Mouse (Mus musculus): ENCODE data around the gene Gfra1.

The Gfra1 gene

GRCm38 (mm10) chr19:58353260-58353870 lies 102.3 kb downstream of the Gfra1 start:
- in situ Hi-C loops (cut with MboI; ENCODE audit: low pct_unique_long_range_greater_than_20kb in 1 of 2, low sequenced_read_pairs in 2 of 2, unreplicated experiment in 1 of 2) = no loop called here

DNA sequence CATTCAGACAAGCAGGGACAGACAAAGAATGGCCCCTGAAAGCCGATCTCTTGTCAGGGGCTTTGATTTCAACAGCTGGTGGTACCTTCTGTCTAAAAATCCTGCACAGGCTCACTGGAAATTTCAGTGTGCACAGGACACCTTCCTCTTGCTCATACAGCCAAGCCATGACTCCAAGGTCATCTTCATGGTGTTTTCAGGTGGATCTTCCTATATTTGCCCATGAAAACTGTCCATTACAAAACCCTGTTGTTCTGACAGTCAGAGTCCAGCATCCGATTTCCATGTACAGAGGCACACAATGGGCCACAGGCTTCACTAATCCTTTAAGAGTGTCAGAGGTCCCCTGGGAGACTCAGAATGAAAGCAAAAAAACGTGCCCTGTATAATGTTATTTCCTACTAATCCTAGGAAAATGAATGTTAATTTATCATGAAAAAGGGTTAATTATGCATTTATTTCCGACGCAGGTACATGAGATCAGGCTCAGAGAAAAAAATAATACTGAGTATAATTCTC lies 105.8 kb downstream of the Gfra1 start:
- in situ Hi-C loops (cut with MboI; ENCODE audit: low pct_unique_long_range_greater_than_20kb in 1 of 2, low sequenced_read_pairs in 2 of 2, unreplicated experiment in 1 of 2) = no loop called here

GRCm38 (mm10) chr19:58345137-58345536 lies 110.6 kb downstream of the Gfra1 start:
- in situ Hi-C loops (cut with MboI; ENCODE audit: low pct_unique_long_range_greater_than_20kb in 1 of 2, low sequenced_read_pairs in 2 of 2, unreplicated experiment in 1 of 2) = no loop called here

GRCm38 (mm10) chr19:58341351-58341750 lies 114.4 kb downstream of the Gfra1 start:
- in situ Hi-C loops (cut with MboI; ENCODE audit: low pct_unique_long_range_greater_than_20kb in 1 of 2, low sequenced_read_pairs in 2 of 2, unreplicated experiment in 1 of 2) = no loop called here

GRCm38 (mm10) chr19:58340221-58340620 lies 115.5 kb downstream of the Gfra1 start:
- in situ Hi-C loops (cut with MboI; ENCODE audit: low pct_unique_long_range_greater_than_20kb in 1 of 2, low sequenced_read_pairs in 2 of 2, unreplicated experiment in 1 of 2) = no loop called here

DNA sequence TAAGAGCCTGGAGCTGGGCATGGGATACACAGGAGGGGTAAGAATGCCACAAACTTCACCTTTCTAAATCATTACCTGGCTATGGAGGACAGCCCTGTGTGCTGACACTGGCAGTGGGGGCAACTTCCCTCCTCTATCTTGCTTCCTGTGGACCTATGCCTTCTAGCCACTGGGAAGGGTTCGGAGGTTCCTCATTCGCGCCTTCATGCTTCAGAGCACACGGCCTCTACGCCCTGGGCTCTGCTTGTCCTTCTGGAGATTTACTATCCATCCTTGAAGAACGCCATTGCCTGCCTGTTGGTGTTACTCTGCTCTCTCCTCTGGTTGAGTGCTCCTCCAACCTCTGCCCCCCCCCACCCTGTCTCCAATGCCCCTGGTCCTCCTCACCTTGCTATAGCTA lies 118.9 kb downstream of the Gfra1 start:
- in situ Hi-C loops (cut with MboI; ENCODE audit: low pct_unique_long_range_greater_than_20kb in 1 of 2, low sequenced_read_pairs in 2 of 2, unreplicated experiment in 1 of 2) = no loop called here

GRCm38 (mm10) chr19:58335585-58336530 lies 119.9 kb downstream of the Gfra1 start:
- in situ Hi-C loops (cut with MboI; ENCODE audit: low pct_unique_long_range_greater_than_20kb in 1 of 2, low sequenced_read_pairs in 2 of 2, unreplicated experiment in 1 of 2) = no loop called here

DNA sequence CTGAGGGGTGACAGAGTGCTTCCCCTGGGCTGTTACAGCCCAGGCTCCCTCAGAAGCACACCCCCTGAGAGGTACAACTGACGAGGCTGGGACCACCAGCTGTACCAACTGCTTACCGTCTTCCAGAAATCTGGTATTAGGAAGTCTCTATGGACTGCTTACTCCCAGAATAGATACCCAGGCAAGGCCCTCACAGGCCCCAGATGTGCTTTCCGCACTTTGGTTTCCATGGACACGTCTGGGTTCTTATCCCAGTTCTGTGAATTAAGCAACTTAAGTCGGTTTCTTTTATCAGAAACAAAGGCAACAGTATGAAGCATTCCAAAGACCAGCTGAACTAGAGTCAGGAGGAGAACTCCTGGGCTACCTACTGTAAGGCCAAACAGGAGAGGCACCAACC lies 126.4 kb downstream of the Gfra1 start:
- in situ Hi-C loops (cut with MboI; ENCODE audit: low pct_unique_long_range_greater_than_20kb in 1 of 2, low sequenced_read_pairs in 2 of 2, unreplicated experiment in 1 of 2) = no loop called here

GRCm38 (mm10) chr19:58328014-58328413 lies 127.7 kb downstream of the Gfra1 start:
- in situ Hi-C loops (cut with MboI; ENCODE audit: low pct_unique_long_range_greater_than_20kb in 1 of 2, low sequenced_read_pairs in 2 of 2, unreplicated experiment in 1 of 2) = no loop called here

DNA sequence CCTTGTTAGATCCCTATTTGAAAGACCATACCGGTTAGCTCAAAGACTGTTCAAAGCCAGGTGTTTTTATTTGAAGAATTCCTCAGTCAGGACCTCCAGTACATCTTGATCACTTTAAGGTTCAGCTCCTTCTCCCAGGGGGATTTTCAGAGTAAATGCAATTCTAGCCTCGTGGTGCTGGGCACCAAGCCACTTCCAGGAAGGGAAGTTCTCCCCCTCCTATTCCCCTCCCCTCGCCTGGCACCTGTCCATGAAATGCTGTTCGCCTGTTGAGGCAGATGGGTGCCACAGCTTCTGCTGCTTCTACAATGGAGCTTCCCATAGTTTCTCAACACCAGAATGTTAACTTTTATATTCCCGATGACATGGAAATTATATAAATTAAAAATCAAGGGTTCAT lies 139.2 kb downstream of the Gfra1 start:
- in situ Hi-C loops (cut with MboI; ENCODE audit: low pct_unique_long_range_greater_than_20kb in 1 of 2, low sequenced_read_pairs in 2 of 2, unreplicated experiment in 1 of 2) = no loop called here

- in situ Hi-C loops (cut with MboI; ENCODE audit: low pct_unique_long_range_greater_than_20kb in 1 of 2, low sequenced_read_pairs in 2 of 2, unreplicated experiment in 1 of 2) = no loop called here
Measured at GRCm38 (mm10) chr19:58315681-58316080, 140.0 kb downstream of the Gfra1 start.

- in situ Hi-C loops (cut with MboI; ENCODE audit: low pct_unique_long_range_greater_than_20kb in 1 of 2, low sequenced_read_pairs in 2 of 2, unreplicated experiment in 1 of 2) = no loop called here
Measured at GRCm38 (mm10) chr19:58314631-58315030, 141.1 kb downstream of the Gfra1 start.

- in situ Hi-C loops (cut with MboI; ENCODE audit: low pct_unique_long_range_greater_than_20kb in 1 of 2, low sequenced_read_pairs in 2 of 2, unreplicated experiment in 1 of 2) = no loop called here
Measured at GRCm38 (mm10) chr19:58313785-58314184, 141.9 kb downstream of the Gfra1 start.

GRCm38 (mm10) chr19:58312492-58312891 lies 143.2 kb downstream of the Gfra1 start:
- in situ Hi-C loops (cut with MboI; ENCODE audit: low pct_unique_long_range_greater_than_20kb in 1 of 2, low sequenced_read_pairs in 2 of 2, unreplicated experiment in 1 of 2) = no loop called here

GRCm38 (mm10) chr19:58310334-58311315 lies 145.1 kb downstream of the Gfra1 start:
- in situ Hi-C loops (cut with MboI; ENCODE audit: low pct_unique_long_range_greater_than_20kb in 1 of 2, low sequenced_read_pairs in 2 of 2, unreplicated experiment in 1 of 2) = no loop called here

DNA sequence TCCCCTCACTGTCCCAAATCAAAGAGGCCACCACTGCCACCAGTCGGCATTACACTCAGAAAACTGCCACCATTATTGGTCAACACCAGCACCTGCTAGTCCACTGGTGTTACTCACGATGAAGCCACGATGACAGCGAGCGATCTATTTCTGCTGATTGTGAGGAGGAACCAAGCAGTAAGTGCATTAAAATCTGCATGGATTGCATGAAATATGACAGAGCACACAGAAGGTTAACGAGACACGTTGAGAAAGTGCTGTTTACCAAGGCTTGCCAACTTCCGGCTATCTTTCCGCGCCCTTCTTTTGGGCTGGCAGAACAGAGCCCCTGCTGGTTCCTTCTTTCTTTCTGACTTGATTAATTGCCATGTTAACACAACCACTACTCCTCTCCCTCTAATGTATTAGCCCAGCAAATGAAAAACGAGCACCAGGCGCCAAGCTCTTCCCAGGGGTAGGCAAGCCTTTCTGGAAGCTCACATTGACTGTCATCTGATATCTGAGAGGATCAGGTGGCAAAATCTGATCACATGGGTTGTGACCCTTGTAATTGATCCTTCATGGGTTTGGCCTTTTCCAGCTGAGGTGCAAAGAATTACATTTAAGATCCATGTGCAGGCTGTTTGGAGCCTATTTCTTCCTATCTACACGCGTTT lies 146.0 kb downstream of the Gfra1 start:
- in situ Hi-C loops (cut with MboI; ENCODE audit: low pct_unique_long_range_greater_than_20kb in 1 of 2, low sequenced_read_pairs in 2 of 2, unreplicated experiment in 1 of 2) = no loop called here

- in situ Hi-C loops (cut with MboI; ENCODE audit: low pct_unique_long_range_greater_than_20kb in 1 of 2, low sequenced_read_pairs in 2 of 2, unreplicated experiment in 1 of 2) = no loop called here
Measured at GRCm38 (mm10) chr19:58301105-58301504, 154.6 kb downstream of the Gfra1 start.

DNA sequence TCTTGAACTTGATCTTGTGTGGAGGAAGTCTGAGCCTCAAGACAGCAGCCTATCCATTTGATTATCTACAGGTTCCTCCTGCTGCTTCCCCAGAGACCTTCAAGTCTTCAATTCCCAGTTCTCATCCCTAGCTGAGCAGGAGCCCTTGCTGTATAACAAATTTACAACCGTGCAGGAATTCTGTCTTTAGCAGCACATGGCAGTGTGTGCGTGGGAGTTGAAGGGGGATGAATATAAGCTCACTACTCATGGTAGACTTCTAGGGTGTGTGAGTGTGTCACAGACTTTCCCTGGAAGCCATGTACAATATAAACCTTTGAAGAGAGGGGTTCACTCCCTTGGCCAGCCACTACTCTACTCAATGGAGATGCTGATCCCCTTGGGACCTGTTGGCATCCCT lies 157.8 kb downstream of the Gfra1 start:
- in situ Hi-C loops (cut with MboI; ENCODE audit: low pct_unique_long_range_greater_than_20kb in 1 of 2, low sequenced_read_pairs in 2 of 2, unreplicated experiment in 1 of 2) = no loop called here
